Mouse (Mus musculus) urinary bladder, postnatal 4 days (tissue): ENCODE measurements at regions not wholly inside any gene's neighbourhood (a gene's known extent, or its start where the extent isn't known, plus 50 kb on each side); places are given as distances from the start of the nearest gene placed in this dataset.

Source experiments
- DNase-seq, 2 experiments: peaks; one replicate each; pipeline ENCODE4 v3.0.0; 2021 to 2022; ENCODE audit warnings: low spot score in 2 of 2

DNA sequence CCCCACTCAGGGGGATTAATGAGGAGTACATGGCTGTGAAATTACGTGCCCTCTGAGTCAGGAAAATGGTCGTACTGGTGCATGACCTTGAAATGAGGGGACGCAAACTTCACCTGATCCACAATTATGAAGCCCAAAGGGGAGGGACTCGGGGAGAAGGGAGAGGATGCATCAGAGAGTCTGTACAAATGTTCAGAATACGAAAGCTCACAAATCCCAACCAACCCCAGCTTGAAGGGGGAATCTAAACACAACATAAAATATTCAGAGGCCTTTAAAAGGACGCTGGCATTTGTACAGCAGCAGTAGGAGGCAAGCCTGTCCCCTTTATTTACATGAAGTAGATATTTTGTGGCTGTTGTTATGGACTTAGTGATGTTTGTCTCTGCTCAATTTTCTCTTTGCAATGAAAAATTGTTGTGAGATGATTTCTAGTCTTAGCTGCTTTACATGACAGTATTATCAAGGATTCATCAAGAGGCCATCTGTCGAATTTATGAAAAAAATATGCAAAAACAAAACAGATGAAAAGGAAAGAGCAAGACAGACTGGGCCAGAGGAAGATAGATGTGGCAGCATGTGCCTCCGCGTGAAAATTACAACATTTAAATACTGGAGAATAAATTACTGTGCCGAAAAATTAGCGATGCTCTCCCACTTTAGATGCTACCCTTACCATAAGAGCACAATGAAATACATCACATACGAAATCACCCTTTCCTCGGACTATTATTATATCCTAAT is 695.3 kb downstream of the 1700064H15Rik start:
- no peak for DNase-seq

DNA sequence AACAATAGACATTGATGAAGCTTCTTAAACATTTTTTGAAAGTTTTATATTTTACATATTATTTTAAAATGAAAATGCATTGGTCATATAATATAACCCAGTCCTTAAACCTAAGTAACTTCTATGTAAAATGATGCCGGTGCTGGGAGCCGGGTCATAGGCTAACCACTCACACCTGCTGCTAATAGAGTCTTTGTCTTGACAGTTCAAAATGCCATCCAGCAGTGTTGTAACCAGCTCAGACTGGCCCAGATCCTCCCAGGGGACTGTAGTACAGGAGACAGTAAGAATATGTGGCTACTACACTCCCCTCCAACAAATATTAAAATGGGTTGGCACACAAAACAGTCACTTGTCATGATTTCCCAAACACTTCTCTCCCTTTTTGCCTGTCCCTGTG is 693.6 kb downstream of the 1700064H15Rik start:
- DNase-seq = no peak

DNA sequence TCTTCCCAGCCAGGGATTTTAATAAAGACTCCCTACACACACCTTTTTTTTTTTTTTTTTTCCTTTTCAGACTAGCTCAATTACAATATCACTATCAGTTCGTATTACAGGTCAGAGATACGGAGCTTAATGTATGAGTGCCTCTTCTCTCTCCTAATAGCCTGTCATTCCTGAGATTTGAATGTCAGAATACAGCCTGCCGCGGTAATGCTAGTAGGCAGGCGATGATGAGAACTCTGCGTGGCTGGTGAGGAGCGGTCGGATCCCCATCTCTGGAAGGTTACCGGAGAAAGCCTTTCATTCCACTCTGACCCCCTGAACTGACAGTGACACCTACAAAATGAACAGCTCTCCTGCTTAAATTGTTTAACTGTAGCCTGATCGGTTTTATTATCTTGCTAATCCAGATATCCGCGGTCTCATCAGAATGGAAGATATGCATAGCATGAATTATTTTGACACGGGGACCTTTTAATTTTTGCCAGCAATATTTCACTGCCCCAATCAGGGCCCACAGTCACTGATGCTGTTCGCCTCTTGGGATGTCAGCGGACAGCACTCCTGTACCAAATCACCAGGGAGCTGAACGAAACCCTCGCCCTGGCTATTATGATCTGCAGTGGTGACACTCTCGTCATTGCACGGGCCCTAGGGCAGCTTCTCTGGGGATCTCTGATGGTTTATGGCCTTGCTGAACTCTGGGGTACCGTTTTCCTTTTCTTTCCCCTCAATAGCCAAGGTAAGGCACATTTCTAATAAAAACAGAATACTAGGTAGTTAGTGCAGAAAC is 690.9 kb downstream of the 1700064H15Rik start:
- DNase-seq = no peak

DNA sequence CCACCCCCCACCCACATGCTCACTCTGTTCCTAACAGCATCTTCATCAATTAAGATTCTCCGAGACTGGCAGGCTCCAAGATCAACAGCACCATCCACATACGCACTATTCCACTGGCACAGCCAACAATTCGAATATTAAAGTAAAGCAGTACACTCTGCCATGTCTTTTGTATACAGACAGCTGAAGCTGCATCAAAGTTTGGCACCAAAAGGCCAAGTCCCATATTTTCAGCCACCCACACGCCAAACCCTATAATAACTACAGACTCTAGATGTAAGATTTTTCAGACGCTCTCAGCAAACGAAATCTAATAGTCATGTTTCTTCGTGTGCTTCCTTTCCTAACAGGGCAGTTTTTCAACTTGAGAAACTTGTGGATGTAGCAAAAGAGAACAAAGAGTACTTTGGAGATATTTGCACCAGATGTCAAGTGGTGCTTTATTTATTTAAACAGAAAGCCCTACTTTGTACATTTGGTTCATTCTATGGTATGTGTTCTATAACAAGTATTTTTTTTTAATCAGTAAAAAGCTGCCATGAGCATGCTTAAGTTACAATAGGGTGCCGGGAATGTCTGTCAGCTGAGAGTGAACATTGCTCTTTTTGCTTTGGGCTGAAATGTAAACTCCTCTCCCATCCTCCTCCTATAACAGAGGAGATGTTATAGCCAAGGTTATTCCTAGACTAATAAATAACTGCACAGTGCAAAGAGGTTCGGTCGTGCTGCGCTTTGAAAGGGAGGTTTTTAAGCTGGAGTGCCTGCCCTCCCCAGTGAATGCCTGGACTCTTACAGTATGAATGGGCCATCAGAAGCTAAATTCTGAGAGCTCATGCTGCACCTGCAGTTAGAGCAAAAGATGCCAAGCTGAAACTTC is 686.9 kb downstream of the 1700064H15Rik start:
- DNase-seq = no peak

DNA sequence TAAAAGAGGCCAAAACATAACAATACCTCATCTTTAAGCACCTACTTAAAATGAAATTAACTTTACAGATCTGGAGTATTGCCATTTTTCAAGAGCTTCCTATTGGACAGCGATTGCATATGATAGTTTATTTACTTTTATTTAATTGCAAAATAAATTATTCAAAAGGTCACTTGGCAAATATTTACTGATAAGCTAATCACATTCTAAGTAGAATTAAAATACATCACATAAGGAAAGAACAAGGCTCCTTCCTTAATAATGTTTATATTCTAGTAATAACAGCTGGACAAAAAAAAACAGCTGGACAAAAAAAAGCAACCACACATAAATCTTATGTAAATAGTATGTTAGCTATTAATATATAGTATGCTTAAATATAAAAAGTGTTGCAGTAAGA is 668.1 kb downstream of the 1700064H15Rik start:
- no peak for DNase-seq

DNA sequence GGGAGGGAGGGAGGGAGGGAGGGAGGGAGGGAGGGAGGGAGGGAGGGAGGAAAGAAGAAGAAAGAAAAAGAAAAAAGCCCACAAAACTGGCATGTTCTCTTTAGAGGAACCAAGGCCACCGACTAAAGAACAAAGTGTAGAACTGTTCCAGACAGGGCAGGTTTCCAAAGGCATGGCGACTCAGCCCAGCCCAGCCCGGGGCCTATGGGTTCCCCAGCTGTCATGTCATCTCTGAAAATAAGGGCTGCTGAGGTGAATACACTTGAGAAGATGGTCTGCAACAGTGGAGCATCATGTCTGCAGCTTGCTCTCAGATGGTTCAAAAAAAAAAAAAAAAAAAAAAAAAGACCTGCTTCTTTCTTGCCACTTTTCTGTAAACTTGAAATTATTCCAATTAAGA is 639.8 kb downstream of the 1700064H15Rik start:
- no peak for DNase-seq

DNA sequence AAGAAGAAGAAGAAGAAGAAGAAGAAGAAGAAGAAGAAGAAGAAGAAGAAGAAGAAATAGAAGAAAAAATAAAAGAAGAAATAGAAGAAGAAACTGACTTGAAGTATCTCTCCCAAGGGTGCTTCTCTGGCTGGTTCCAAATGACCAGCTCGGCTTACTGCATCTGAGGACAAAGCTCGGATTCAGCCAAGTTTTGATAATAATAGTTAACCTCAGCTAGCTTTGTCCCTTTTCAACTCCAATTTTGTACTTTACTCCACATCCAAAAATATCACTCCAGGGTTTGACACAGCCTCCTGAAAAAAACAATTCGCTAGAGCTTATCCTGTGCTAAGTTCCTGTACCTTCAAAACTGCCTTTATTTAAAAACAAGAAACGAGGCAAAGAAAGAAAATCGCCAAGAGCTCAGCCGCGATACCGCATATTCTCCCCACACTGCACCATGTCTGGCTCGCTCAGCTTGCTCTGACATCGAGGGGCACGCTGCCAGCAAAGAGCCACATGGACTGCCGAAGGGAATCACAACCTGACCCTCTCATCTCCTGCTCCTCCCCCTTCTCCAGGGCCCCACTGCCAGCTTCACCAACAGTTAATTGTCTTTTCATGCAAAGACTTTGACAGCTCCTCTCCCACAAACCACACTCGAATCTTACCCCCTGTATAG is 638.8 kb downstream of the 1700064H15Rik start:
- no peak for DNase-seq

DNA sequence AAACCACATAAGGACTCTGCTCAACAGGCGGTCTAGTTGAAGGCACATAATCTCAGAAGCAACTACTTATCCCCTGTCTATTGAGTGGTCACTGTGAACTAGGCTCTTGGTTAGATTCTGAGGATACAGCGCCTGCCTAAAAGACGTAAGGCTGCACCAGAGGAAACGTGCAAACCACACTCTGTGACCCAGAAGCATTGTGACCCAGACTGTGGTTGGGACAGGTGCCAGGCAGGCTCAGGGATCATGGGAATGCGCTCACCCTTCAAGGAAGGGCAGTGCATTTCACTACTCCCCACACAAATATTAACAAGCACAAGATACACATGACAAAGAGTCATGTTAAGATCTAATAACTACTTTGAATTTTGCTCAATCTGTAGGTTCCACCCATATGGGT is 628.3 kb downstream of the 1700064H15Rik start:
- no peak for DNase-seq

DNA sequence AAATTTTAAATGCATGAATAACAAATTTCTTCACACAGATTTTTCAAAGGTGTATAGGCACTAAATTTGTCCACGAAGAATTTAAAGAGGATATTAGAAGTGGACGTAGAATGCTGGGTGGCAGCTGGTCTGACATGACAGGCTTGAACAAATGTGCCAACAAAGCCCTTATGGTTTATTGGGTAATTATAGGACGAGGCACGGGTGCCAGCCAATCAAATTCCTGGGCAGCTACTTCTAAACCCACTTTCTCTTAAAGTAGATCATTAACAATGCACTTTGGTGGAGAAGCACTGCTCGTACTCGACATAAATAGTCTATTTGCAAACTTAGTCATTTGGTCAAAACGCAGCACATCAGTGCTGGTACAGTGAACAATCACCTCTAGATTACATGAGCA is 626.4 kb downstream of the 1700064H15Rik start:
- DNase-seq = no peak

DNA sequence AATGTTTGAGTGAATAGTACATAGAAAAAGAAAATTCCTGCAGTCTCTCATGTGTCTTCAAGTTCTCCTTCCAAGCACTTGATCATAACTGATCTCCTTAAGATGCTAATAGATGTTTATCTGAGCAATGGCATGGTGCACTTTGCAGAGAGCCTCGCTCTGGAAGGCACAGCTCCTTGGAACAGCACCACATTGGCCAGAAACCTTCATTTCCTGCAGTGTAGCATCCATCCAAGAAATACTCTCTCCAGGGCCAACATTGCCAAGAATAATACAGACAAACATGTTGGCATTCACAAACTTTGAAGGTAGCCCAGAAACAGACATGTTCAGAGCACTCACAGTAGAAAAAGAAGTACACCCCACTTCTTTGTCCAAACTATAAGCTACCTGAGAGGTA is 623.7 kb downstream of the 1700064H15Rik start:
- DNase-seq = no peak

DNA sequence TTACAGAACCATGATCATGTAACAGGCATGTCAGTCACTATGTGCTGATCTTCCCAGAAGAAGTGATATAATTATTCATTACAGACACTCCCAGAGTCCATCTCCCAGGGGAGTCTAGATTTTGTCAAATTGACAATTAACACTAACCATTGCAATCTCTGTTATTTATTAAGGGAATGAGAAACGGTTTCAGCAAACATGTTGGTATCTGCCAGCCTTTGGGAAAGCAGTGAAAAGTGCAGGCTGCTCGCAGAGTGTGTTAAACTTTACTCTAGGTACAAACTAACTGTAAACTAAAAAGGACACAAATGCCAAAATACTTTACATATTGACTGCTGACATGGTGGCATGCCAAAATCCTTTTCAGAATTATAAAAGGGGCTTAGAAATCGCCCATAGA is 583.9 kb downstream of the 1700064H15Rik start:
- no peak for DNase-seq

DNA sequence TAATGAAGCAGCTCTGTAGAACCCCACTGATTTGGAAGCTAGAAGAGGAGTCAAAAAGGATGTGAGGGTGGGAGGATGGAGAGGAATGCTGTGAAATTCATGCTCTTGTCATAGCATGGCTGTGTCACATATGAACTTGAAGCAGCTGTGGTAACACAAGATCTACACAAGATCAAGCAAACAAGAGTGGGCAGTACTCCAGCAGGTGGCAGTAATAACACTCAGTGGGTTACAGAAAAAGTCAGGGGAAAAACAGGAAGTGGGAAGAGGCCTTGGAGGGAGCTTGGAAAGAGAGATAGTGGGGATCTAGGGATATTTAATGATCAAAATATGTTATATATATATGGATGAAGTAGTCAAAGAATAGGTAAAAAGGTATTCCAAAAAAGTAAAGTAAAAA is 582.5 kb downstream of the 1700064H15Rik start:
- DNase-seq = no peak

DNA sequence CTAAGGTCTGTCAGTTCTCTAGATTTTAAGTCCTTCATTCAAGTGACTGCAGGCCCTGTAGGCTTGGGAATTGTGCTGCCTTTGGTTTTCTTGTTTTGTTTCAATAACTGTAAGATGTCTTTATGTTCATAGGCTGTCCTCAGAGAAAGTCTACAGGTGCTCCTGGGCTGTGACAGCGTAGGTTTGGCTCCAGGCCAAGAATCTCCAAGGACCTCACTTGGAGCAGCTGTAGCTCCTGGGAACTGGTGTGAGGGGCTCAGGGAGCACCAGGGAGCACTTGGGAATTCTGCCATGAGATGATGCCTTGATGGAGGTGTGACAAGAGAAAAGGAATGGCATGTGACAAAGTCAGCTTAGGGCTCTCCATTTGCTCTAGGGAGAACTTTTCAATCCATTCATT is 581.9 kb downstream of the 1700064H15Rik start:
- DNase-seq = no peak

DNA sequence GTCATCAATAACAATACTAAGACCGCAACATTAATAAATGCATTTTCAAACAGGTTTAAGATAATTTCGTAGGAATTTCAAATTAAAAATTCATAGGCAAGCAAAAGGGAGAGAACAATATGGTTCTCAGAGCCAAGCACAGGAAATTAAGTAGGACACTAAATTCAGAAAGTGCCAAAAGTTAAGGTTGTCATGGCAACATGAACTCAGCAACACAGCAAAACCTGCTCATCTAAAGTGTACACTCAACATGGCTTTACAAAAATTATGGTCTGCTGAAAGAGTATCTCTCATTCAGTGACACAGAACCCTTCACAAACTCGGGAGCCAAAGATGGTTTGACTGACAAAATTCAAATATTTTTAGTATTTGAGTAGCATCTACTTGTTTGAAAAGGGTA is 572.5 kb downstream of the 1700064H15Rik start:
- no peak for DNase-seq

DNA sequence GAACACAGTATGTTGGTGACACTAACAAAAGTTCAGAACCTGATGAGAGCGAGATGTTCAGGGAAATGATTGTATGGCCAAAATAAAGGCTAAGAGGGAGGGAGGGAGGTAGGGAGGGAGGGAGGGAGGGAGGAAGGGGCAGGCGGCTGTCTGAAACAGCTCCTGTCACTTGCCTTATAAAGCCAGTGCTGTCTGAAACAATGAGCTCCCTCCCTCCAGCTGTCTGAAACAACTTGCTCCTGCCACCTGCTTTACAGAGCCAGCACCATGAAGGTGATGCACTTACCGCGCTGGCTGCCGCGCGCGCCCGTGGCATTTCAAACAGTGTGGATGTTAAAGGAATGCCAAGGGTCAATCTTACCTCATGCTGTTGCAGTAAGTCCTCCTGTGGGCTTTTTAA is 571.9 kb downstream of the 1700064H15Rik start:
- no peak for DNase-seq

DNA sequence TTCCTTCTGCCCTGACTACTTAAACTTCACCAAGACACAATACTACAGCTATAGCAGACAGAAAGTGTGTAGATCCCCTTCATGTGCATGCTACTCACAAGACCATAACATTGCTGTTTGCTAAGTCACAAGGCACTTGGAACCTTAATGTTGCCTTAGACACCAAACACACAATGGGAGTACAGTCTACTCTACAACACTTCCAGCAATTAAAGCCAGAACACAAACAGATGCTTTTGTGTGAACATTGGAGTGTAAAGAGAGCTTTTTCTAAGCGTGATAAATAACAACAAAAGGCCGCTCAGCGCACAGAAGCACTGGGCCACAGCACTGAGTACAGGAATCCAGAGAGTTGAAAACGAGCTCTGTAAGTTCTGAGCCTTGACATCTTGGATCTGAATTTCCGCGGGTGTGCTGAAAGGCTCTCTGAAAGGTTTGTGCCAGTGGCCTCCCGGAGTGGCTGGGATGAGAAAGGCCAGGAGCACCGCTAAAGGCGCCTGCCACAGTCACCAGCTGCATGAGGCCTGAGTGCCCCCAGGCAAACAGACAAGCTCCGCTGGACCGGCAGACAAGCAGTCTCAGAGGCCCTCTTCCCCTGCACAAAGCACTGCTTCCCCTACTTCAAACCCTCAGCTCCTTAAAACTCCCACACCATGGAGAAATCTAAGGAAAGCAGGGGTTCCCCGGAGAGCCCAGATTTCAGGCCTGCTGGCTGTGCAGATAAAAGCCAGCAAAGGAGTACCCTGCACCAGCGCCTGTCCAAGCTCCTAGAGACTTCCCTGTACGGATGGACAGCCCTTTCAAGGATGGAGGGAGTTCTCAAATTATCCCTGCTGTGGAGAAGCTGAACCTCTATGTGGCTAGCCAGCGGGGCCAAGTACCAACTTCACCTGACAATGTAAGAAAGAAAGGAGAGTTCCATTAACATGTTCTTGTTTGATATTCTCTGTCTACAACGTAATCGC is 568.3 kb downstream of the 1700064H15Rik start:
- no peak for DNase-seq

DNA sequence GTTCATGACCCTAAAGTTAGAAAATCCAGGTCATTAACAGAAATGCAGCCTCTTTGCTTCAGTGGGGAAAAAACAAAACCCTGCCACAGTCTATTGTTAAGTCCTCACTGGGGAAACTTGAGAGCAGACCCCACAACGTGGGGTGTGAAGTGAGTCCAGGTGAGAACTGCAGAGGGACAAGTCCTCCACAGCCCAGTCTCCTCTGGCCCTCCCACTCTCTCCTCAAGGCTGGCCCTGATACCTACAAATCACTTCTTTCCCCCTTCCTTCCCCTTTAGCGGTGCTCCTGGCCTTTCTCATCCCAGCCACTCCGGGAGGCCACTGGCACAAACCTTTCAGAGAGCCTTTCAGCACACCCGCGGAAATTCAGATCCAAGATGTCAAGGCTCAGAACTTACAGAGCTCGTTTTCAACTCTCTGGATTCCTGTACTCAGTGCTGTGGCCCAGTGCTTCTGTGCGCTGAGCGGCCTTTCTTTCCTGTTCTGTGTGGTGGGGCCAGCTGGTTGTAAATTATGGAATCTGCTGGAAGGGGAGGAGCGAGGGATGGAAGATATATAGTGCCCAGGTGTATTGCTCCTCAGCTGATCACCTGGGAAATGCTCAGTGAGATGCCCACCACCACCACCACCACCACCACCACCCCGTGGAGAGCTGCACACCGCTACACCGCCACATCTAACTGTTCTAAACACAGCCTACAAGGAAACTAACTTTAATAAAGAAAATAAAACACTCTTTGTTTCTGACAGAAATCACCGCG is 566.8 kb downstream of the 1700064H15Rik start:
- no peak for DNase-seq

DNA sequence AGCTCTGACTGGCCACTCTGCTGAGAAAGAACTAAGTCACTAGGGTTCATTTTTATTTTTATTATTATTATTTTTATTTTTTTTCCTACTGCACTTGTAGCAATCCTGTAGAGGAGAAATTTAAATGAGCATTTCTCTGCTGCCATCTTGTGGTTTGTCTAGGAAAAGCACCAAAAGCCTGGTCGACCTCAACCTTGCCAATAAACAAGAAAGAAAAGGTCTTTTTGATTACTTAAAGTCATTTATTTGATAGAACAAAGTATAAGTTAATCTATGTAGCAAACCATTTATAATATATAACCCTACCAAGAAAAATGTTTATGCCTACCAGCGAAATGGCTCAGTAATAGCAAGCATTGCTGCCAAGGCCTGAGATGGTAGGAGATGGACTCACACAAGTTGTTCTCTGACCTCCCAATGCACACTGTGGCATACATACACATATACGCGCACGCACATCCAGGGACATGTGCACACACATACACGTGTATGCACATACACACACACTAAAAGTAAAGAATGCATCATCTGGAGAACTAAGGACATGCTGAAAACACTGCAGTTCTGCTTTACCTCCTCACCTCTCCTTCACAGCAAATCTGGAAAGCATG is 566.1 kb downstream of the 1700064H15Rik start:
- DNase-seq = no peak

DNA sequence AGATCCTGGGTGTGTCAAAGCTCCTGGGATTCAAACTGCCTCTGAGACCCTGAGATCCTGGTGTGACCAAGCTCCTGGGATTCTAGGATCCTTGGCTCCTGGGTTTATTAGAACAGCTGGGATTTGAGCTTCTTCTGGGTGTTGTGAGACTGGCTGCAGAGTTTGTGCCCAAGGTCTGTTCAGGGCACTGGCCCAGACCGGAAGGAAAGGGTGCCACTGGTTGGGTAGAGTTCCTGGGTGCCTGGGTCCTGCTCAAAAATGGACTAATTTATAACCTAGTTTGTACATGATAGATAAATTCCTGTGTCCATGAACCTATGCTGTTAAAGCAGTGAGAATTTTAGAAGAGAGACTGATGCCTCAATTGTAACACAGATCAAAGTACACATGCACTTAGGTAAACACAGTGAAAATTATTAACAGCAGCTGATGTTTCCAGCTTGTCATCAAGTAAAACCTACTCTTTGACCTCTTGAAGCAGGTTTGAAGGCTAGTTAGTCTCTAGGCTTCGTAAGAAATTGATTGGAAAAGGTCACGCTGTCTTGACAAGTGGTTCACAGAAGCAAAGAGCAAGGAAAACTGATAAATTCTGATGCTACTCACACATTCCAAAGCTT is 561.2 kb downstream of the 1700064H15Rik start:
- DNase-seq = no peak
